Mouse (Mus musculus): ENCODE data around the gene Plpp1. TPM values are rescaled to one million over a fixed set of nuclear protein-coding genes. Genes with fewer than 3 reads are reported as not detected.
A peak's percentile ranks its signal among the peaks of the same experiment; 100 is the strongest.

Gene Plpp1
- polyA plus RNA-seq, 1 experiment from 2014 or later = 18.1 TPM

GRCm38 (mm10) chr13:112859574-112860134 is 59.1 kb downstream of the Plpp1 start:
- DNase-seq (ENCODE audit: low spot score) = no peak

GRCm38 (mm10) chr13:112860370-112860769 is 59.8 kb downstream of the Plpp1 start:
- no peak for DNase-seq (ENCODE audit: low spot score)

GRCm38 (mm10) chr13:112860911-112861310 is 60.3 kb downstream of the Plpp1 start:
- DNase-seq (ENCODE audit: low spot score) = no peak

- DNase-seq (ENCODE audit: low spot score) = no peak
These were observed 61.3 kb downstream of the Plpp1 start for GRCm38 (mm10) chr13:112861825-112862306.

GRCm38 (mm10) chr13:112862342-112862741 is 61.8 kb downstream of the Plpp1 start:
- DNase-seq (ENCODE audit: low spot score) = no peak

- no peak for DNase-seq (ENCODE audit: low spot score)
These were observed 62.5 kb downstream of the Plpp1 start for GRCm38 (mm10) chr13:112862978-112863677.

- no peak for DNase-seq (ENCODE audit: low spot score)
These were observed 66.2 kb downstream of the Plpp1 start for GRCm38 (mm10) chr13:112866782-112867181.

GRCm38 (mm10) chr13:112867381-112867780 is 66.8 kb downstream of the Plpp1 start:
- no peak for DNase-seq (ENCODE audit: low spot score)

GRCm38 (mm10) chr13:112870039-112870690 is 69.6 kb downstream of the Plpp1 start:
- no peak for DNase-seq (ENCODE audit: low spot score)

- DNase-seq (ENCODE audit: low spot score) = no peak
These were observed 71.1 kb downstream of the Plpp1 start for GRCm38 (mm10) chr13:112871500-112872266.

- DNase-seq (ENCODE audit: low spot score) = no peak
These were observed 86.6 kb downstream of the Plpp1 start for GRCm38 (mm10) chr13:112887234-112887633.

GRCm38 (mm10) chr13:112902176-112902575 is 101.6 kb downstream of the Plpp1 start:
- no peak for DNase-seq (ENCODE audit: low spot score)

GRCm38 (mm10) chr13:112909663-112910062 is 109.1 kb downstream of the Plpp1 start:
- peak; percentile 57 for DNase-seq (ENCODE audit: low spot score)

GRCm38 (mm10) chr13:112910434-112910833 is 109.8 kb downstream of the Plpp1 start:
- DNase-seq (ENCODE audit: low spot score) = no peak

Other genes with a start within 250 kb of the Plpp1 start
- 0.36 and 0.59 TPM in 2 replicates for gene Il31ra, start 206.4 kb upstream of the Plpp1 start, polyA plus RNA-seq (2015; fragmentation: Nextera tagmentation; extraction: Ambion mirVana)
- 0.17 and 0.26 TPM in 2 replicates for gene Ddx4, start 148.3 kb upstream of the Plpp1 start, polyA plus RNA-seq (2015; fragmentation: Nextera tagmentation; extraction: Ambion mirVana)
- gene Slc38a9, start 140.0 kb upstream of the Plpp1 start, polyA plus RNA-seq (2015; fragmentation: Nextera tagmentation; extraction: Ambion mirVana) = 34.2 and 47.3 TPM in 2 replicates
- 54.6 and 56.2 TPM in 2 replicates for gene Mtrex, start 126.6 kb downstream of the Plpp1 start, polyA plus RNA-seq (2015; fragmentation: Nextera tagmentation; extraction: Ambion mirVana)
- 29.3 and 30.7 TPM in 2 replicates for gene Dhx29, start 126.7 kb downstream of the Plpp1 start, polyA plus RNA-seq (2015; fragmentation: Nextera tagmentation; extraction: Ambion mirVana)
- 1.2 TPM in 2 replicates for gene Ccno, start 187.0 kb downstream of the Plpp1 start, polyA plus RNA-seq (2015; fragmentation: Nextera tagmentation; extraction: Ambion mirVana)
- gene Mcidas, start 193.1 kb downstream of the Plpp1 start, polyA plus RNA-seq (2015; fragmentation: Nextera tagmentation; extraction: Ambion mirVana) = 0.20 and 0.28 TPM in 2 replicates
- 0.21 and 0.22 TPM in 2 replicates for gene Cdc20b, start 234.3 kb downstream of the Plpp1 start, polyA plus RNA-seq (2015; fragmentation: Nextera tagmentation; extraction: Ambion mirVana)
- 20.6 and 22.4 TPM in 2 replicates for gene Gpx8, start 245.6 kb downstream of the Plpp1 start, polyA plus RNA-seq (2015; fragmentation: Nextera tagmentation; extraction: Ambion mirVana)

Measured in thymus, postnatal 0 days (tissue).